Mouse (Mus musculus): ENCODE measurements around the gene 4430402I18Rik.

DNA sequence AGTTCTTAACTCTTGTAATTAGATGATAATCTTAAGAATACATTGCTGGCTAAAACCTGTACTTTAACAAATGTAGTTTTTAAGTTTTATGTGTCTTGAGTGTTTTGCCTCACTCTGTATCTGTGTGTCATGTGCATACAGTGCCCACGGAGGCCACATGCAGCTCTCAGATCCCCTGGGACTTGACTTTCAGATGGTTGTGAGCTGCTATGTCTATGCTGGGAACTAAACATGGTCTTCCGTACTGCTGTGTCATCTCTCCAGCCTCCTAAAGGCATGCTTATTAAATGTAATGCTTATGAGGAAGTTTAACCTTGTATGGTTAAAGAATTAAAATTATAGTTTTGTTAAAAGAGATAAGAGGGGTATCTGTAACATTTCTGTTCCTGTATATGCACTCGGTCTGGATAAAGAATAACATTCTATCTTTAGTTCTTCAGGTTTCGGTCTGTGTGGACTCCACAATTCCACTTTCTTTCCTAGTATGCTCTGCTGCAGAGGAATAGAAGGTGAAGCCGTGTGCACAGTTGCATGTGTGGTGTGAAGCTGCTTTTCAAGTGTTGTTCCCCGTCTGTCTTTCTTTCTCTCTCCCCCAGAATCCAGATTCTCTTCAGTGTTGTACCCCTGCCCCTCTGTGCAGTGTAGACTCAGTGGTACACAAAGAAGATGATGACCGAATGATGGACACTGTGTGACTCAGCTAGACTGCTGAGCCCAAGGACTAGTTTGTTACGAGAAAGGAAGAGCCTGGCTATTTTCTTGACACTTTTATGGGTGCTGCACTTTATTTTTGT, 48.0 kb upstream of the 4430402I18Rik start:
- TF ChIP-seq GATA1 (IDR thresholded peaks at IDR 0.05; ENCODE audit: low read length) (no peak), TAL1 (IDR thresholded peaks at IDR 0.05; ENCODE audit: low read length) (no peak)

Measured in erythroblast, embryonic 14.5 days (primary cell).